Mouse (Mus musculus) adrenal gland, adult 2 months (tissue): ENCODE measurements around the gene Tasp1. TPM values are rescaled to one million over a fixed set of nuclear protein-coding genes. Genes with fewer than 3 reads are reported as not detected.
"Not testable (repeated sequence)": the region's sequence is repeated elsewhere in the genome, so short reads cannot be mapped to it uniquely, and the experiment has no call there.

Experiments used
- DNase-seq: peaks from one replicate; pipeline ENCODE4 v3.0.0; 2021
- long read RNA-seq: library from polyadenylated mRNA; stranded (forward); transcript quantifications from one replicate; pipeline ENCODE4 v2.0.0, GENCODE M21; 2021
- polyA plus RNA-seq: library from polyadenylated mRNA; depleted of rRNA; stranded (reverse); fragments of >200 nt; gene quantifications from 2 replicates; pipeline ENCODE4 v1.2.3, GENCODE M21; 2012; rRNA removed
- total RNA-seq, 2 experiments: library from RNA; stranded (reverse); gene quantifications; 2 replicates each; pipeline ENCODE4 v1.2.3; 2021

The Tasp1 gene
- total RNA-seq (10 to 100 TPM in 1 of 2 experiments, 1 to 10 TPM in 1; 7.3 to 11.5 TPM), polyA plus RNA-seq (3.4 and 4.0 TPM in 2 replicates)
- long read RNA-seq, partial matches to known transcripts, result 13 of 21 reads
- long read RNA-seq, other reads (novel, unspliced or antisense), result 5 of 21 reads

DNA sequence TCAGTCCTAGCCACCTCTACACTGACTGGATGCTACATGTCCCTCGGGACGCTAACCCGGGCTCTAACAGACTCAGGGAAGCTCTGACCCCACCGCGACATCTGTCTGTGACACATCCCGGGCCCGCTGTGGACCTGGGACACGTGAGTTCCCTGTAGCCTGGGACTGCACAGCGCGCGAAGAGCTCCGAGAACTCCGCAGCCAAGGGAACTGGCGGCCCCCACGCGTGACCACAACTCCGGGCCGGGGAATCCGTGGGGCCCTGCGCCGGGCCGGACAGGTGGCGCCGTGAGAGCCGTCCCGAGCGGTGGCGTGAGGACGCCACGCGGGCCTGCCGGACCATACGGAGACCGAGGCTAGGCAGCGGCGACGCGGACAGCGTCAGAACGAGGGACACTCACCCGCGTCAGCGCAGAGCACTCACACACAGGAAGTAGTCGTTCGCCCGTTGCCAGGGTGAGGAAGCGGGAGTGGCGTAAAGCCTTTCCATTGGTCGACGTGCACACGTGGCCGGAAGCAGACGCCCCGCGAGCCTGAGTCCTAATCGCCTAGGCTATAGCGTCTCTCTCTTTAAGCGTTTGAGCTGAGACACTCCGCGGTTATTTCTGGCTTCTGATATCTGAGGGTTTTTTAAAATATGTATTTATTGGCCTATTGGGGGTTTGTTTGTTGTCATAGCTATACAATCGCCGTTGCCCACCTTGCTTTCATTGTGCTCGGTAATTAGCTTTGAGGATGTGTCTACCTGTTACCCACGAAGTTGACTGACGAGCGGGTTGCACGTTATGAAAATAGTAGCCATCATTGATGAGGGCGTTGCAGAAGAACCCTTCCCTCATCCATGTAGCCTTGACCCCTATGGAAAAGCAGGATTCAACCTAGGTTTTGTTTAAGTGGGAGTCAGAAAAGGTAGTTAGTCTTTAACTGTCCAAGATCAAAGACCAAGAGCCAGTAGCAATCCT, at the start of gene Tasp1:
Gene Tasp1 (minus strand): TSS at position 453 of the 962 bp plus-strand sequence.
- peak; percentile 96 for DNase-seq

- DNase-seq, result no peak
Measured at GRCm38 (mm10) chr2:140113851-140114250, 47.2 kb upstream of the Tasp1 start.

- no peak for DNase-seq
Measured at GRCm38 (mm10) chr2:140108945-140109344, 42.3 kb upstream of the Tasp1 start.

DNA sequence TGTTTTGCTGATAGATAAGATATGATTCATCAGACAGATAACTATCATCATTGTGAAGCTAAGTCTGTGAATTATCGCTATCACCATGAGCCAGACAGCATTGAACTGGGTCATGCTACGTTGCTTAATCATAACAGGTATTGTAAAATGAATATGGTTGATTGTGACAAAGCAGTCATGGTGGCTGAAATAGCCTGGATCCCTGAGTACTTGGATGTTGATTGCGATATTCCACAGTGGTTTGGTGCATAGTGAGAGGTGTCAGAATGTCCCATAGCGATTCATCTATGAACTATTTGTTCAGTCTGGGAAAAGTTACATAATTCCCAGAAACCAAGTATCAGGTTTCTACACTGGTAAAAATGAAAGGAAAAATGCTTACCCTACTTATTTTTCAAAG, 41.0 kb upstream of the Tasp1 start:
- DNase-seq, result no peak

DNA sequence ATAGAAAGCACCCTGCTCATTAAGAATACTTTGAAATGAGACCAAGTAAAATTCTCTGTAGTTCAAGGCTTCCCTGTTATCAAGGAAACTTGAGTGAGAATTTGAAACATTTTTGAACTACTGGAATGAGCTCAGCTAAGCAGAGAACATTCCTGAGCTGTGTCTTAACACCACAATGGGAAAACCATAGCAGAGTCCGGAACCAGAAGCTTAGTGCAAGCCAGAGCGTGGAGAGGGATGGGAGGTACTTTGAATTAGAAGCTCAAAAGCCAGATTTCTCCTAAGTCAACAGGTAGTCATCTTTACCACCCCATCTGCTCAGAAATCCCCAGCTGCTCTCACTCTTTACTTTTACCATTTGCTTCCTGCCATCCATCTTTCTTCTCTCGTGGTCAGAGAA, 38.3 kb upstream of the Tasp1 start:
- no peak for DNase-seq

GRCm38 (mm10) chr2:140100551-140101474, 34.2 kb upstream of the Tasp1 start:
- DNase-seq, result no peak

- DNase-seq, result no peak
Measured at GRCm38 (mm10) chr2:140099971-140100370, 33.4 kb upstream of the Tasp1 start.

GRCm38 (mm10) chr2:140097131-140097591, 30.6 kb upstream of the Tasp1 start:
- no peak for DNase-seq

DNA sequence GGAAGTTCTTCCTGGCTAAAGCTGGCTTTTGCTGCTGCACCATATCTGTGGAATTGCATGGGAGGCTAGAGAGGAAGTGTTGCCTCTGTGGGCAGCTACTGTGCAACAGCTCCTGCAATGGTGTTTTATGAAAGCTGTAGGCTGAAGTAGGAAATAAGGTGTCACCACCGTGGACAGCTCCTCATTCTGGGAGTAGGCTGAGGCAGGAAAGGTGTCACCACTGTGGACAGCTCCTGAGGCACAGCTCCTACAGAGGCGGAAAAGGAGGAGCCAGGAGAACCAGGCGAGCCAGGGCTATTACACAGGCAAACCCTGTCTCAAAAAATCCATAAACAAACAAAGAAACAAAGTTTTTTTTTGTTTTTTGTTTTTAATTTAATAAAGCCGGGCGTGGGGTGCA, 29.4 kb upstream of the Tasp1 start:
- no peak for DNase-seq

- no peak for DNase-seq
Measured at GRCm38 (mm10) chr2:140093433-140093832, 26.8 kb upstream of the Tasp1 start.

DNA sequence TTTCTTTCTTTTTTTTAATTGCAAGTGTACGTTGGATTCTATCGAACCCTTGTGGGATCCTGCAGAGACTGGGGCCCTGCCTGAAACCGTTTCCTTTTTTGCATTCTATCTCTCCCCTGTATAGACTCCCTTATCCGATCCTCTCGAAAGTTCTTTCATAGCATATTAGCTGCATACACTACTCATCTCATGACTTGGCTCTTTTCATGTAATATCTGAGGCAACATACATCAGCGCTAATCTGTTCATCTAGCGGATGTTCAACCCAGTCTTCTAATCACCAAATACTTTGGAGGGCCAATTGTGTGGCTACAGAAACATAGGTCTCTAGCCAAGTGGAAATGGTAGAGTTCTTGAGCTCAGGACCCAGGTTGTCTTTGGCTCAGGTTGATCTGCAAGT, 17.6 kb upstream of the Tasp1 start:
- DNase-seq, result no peak

- no peak for DNase-seq
Measured at GRCm38 (mm10) chr2:140080747-140081577, 14.4 kb upstream of the Tasp1 start.

DNA sequence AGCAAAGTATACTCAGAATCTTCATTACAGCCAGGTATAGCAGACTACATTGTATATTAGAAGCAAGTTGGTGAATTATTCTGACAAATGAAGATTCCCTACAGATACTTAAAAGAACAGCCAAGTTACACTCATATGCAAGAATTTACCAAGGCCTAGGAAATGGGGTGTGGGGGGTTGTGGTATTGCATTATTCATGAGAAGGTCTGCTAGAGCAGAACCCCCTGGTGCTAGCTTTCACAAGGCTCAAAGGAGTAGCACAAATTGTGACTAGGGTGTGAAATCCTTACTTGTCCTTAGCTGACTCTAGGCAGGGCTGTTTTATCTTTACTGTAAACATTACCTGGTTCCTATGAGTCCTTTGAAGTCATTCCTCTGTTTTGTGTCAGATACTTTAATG, 12.7 kb upstream of the Tasp1 start:
- DNase-seq, result not testable (repeated sequence)

GRCm38 (mm10) chr2:140078600-140079280, 12.1 kb upstream of the Tasp1 start:
- no peak for DNase-seq

GRCm38 (mm10) chr2:140077476-140077875, 10.9 kb upstream of the Tasp1 start:
- DNase-seq, result no peak

- no peak for DNase-seq
Measured at GRCm38 (mm10) chr2:140075150-140075549, 8.5 kb upstream of the Tasp1 start.

- no peak for DNase-seq
Measured at GRCm38 (mm10) chr2:140067516-140067915, 911 bp upstream of the Tasp1 start.

DNA sequence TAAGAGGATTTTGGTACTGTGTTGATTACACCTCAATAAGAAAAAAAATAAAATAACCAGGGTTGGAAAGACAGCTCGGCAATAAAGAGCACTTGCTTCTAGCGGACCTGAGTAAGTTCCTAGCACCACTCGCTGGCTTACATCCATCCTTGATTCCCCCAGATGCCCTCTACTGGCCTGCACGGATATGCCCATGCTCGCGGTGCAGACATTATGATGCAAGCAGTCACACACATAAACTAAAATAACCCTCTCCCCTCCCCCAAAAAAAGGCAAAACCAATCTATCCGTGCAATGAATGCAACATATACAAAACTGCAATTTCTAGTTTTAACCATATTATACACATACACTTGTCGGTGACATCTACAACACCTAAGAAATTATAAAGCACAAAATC, 929 bp downstream of the Tasp1 start:
- DNase-seq, result no peak

DNA sequence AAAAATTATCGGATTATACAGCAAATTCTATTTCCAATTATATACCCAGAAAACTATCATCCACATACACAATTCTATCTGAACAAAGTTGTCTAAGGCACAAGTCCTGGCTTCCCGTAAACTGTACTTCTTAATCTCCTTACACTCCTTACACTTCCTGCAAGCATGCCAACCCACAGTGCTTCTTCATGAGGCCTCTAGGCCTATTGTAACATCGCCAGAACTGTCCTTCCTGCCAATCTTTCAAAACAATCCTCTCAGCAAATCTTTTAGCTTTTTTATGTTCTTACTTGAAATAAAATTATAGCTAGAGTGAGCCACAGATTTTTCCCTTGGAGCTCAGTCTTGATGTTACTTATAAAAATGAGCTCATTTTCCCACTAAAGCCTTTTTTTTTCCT, 5.1 kb downstream of the Tasp1 start:
- DNase-seq, result no peak

- DNase-seq, result no peak
Measured at GRCm38 (mm10) chr2:140060092-140060867, 6.3 kb downstream of the Tasp1 start.
